14 mouse cellular contexts compared by ENCODE assay signal in genomic region chr9:120676771-120677170, GRCm38 (mm10).
A peak's percentile ranks its signal among the peaks of the same experiment; 100 is the strongest.
DNase-seq lines count a peak whose midpoint lies in the region; ATAC-seq lines count a peak whose summit lies in the region.
"Had no signal": no experiment of that assay in that cellular context is flagged by ENCODE, and none has a peak within 500 bp of the region (broad histone marks: within the 10 kb centered on the region; RNA-seq: fewer than 3 reads in every experiment).

No protein-coding gene starts in this region.

- H3K9ac ChIP-seq in hindbrain, embryonic 11.5 days (ENCODE audit: low read depth, low read length) = no peak overlapping the region
- no peak overlapping the region for H3K9ac ChIP-seq in hindbrain, embryonic 16.5 days (ENCODE audit: low read depth, low read length)
- 0 out of 2 replicates have a peak overlapping the region, but pooled peaks have one; percentile 20 for H3K9ac ChIP-seq in midbrain, embryonic 16.5 days (ENCODE audit: low read depth, low read length)
- no peak overlapping the region for H3K9ac ChIP-seq in midbrain, embryonic 15.5 days
- H3K9ac ChIP-seq in embryonic facial prominence, embryonic 13.5 days = no peak overlapping the region
- H3K9ac ChIP-seq: liver, embryonic 12.5 days had no signal

- no peak for ATAC-seq in hindbrain, embryonic 11.5 days (ENCODE audit: low FRiP score)
- no peak for ATAC-seq in hindbrain, embryonic 16.5 days
- no peak for ATAC-seq in midbrain, embryonic 16.5 days
- ATAC-seq in midbrain, embryonic 15.5 days (replicated peaks) = no peak
- no peak for ATAC-seq in embryonic facial prominence, embryonic 13.5 days (ENCODE audit: insufficient number of reproducible peaks, insufficient read depth, low FRiP score, low TSS enrichment, low read depth)
- ATAC-seq: CD4-positive, CD25-positive, alpha-beta regulatory T cell, adult 4 months; liver, embryonic 12.5 days; lung, postnatal 0 days had no signal

- no peaks in the 10 kb centered on the region for H3K9me3 ChIP-seq in hindbrain, embryonic 11.5 days (ENCODE audit: control insufficient read depth, low read length)
- no peaks in the 10 kb centered on the region for H3K9me3 ChIP-seq in hindbrain, embryonic 16.5 days (ENCODE audit: control insufficient read depth, low read length)
- H3K9me3 ChIP-seq in midbrain, embryonic 16.5 days (replicated peaks; ENCODE audit: control insufficient read depth, low read length, poor library complexity, severe bottlenecking) = no peaks in the 10 kb centered on the region
- H3K9me3 ChIP-seq in midbrain, embryonic 15.5 days = no peaks in the 10 kb centered on the region
- no peaks in the 10 kb centered on the region for H3K9me3 ChIP-seq in embryonic facial prominence, embryonic 13.5 days
- H3K9me3 ChIP-seq: liver, embryonic 12.5 days had no signal

- H3K4me1 ChIP-seq in hindbrain, embryonic 11.5 days (replicated peaks; ENCODE audit: control insufficient read depth, insufficient read depth, low read length) = peaks cover 22% of the 10 kb centered on the region
- H3K4me1 ChIP-seq in hindbrain, embryonic 16.5 days (ENCODE audit: control insufficient read depth, insufficient read depth, low read depth, low read length) = peaks cover 22% of the 10 kb centered on the region
- peaks cover 38% of the 10 kb centered on the region for H3K4me1 ChIP-seq in midbrain, embryonic 16.5 days (ENCODE audit: control insufficient read depth, insufficient read depth, low read length)
- H3K4me1 ChIP-seq in midbrain, embryonic 15.5 days = peaks cover 53% of the 10 kb centered on the region
- peaks cover 48% of the 10 kb centered on the region for H3K4me1 ChIP-seq in embryonic facial prominence, embryonic 13.5 days

- no peak overlapping the region for H3K27ac ChIP-seq in hindbrain, embryonic 11.5 days (ENCODE audit: low read depth, low read length)
- H3K27ac ChIP-seq in hindbrain, embryonic 16.5 days (ENCODE audit: low read depth, low read length) = no peak overlapping the region
- no peak overlapping the region for H3K27ac ChIP-seq in midbrain, embryonic 16.5 days (ENCODE audit: low read length)
- H3K27ac ChIP-seq in midbrain, embryonic 15.5 days = no peak overlapping the region
- H3K27ac ChIP-seq in embryonic facial prominence, embryonic 13.5 days = no peak overlapping the region
- H3K27ac ChIP-seq: gastrocnemius, adult 2 months; layer of hippocampus, adult 2 months; liver, embryonic 12.5 days had no signal

- peak; percentile 20 for DNase-seq in hindbrain, embryonic 11.5 days (ENCODE audit: low spot score)
- no peak for DNase-seq in liver
- no peak for DNase-seq in adrenal gland, postnatal 25 days
- DNase-seq: adrenal gland, postnatal 10 days; gastrocnemius, adult 2 months; thymus, adult 2 months had no signal

- no peaks in the 10 kb centered on the region for H3K27me3 ChIP-seq in hindbrain, embryonic 11.5 days (ENCODE audit: control insufficient read depth, insufficient read depth, low read length)
- H3K27me3 ChIP-seq in hindbrain, embryonic 16.5 days (replicated peaks; ENCODE audit: control insufficient read depth, insufficient read depth, low read length) = no peaks in the 10 kb centered on the region
- H3K27me3 ChIP-seq in midbrain, embryonic 16.5 days (ENCODE audit: control insufficient read depth, insufficient read depth, low read depth, low read length) = no peaks in the 10 kb centered on the region
- no peaks in the 10 kb centered on the region for H3K27me3 ChIP-seq in midbrain, embryonic 15.5 days (replicated peaks)
- H3K27me3 ChIP-seq in embryonic facial prominence, embryonic 13.5 days = peaks cover 18% of the 10 kb centered on the region

- H3K4me2 ChIP-seq in hindbrain, embryonic 11.5 days (replicated peaks; ENCODE audit: low read depth, low read length) = no peak overlapping the region
- no peak overlapping the region for H3K4me2 ChIP-seq in hindbrain, embryonic 16.5 days (ENCODE audit: low read length)
- H3K4me2 ChIP-seq in midbrain, embryonic 16.5 days (ENCODE audit: low read length) = no peak overlapping the region
- no peak overlapping the region for H3K4me2 ChIP-seq in midbrain, embryonic 15.5 days
- peak overlapping the region; percentile 62 for H3K4me2 ChIP-seq in embryonic facial prominence, embryonic 13.5 days

- 21% methylated on average over 8 of the region's 8 CpGs for WGBS in hindbrain, embryonic 11.5 days
- WGBS in hindbrain, embryonic 16.5 days = 23% methylated on average over 8 of the region's 8 CpGs
- 25% methylated on average over 8 of the region's 8 CpGs for WGBS in midbrain, embryonic 16.5 days
- WGBS in midbrain, embryonic 15.5 days = 22% methylated on average over 8 of the region's 8 CpGs
- 18% methylated on average over 8 of the region's 8 CpGs for WGBS in embryonic facial prominence, embryonic 13.5 days

- no peaks in the 10 kb centered on the region for H3K36me3 ChIP-seq in hindbrain, embryonic 11.5 days (ENCODE audit: control insufficient read depth, insufficient read depth, low read length)
- H3K36me3 ChIP-seq in hindbrain, embryonic 16.5 days (ENCODE audit: control insufficient read depth, insufficient read depth, low read length) = no peaks in the 10 kb centered on the region
- H3K36me3 ChIP-seq in midbrain, embryonic 16.5 days (ENCODE audit: control insufficient read depth, insufficient read depth, low read length) = no peaks in the 10 kb centered on the region
- H3K36me3 ChIP-seq in midbrain, embryonic 15.5 days (replicated peaks) = no peaks in the 10 kb centered on the region
- H3K36me3 ChIP-seq in embryonic facial prominence, embryonic 13.5 days = no peaks in the 10 kb centered on the region
- H3K36me3 ChIP-seq: liver, embryonic 12.5 days had no signal

- H3K4me3 ChIP-seq in hindbrain, embryonic 11.5 days (ENCODE audit: low read depth, low read length) = no peak overlapping the region
- H3K4me3 ChIP-seq in hindbrain, embryonic 16.5 days (ENCODE audit: low read length) = no peak overlapping the region
- H3K4me3 ChIP-seq in midbrain, embryonic 16.5 days (ENCODE audit: low read depth, low read length) = no peak overlapping the region
- H3K4me3 ChIP-seq in midbrain, embryonic 15.5 days = no peak overlapping the region
- H3K4me3 ChIP-seq in embryonic facial prominence, embryonic 13.5 days = no peak overlapping the region
- H3K4me3 ChIP-seq: gastrocnemius, adult 2 months; layer of hippocampus, adult 2 months; liver, embryonic 12.5 days had no signal
